Mouse (Mus musculus) kidney, adult 2 months (tissue): ENCODE results near the gene Mecom.

Source experiments
- CTCF ChIP-seq: fragments of 200-500 bp; conservative IDR thresholded peaks from 2 replicates; pipeline ENCODE4 v1.5.1; 2011; ENCODE audit warnings: low read depth, mild to moderate bottlenecking, control low read depth, low read length, moderate library complexity, mixed read lengths; ENCODE audit not compliant: insufficient read depth, insufficient read length
- POLR2A ChIP-seq: fragments of 200-500 bp; IDR thresholded peaks from one replicate; pipeline ENCODE4 v1.6.1; 2011; ENCODE audit warnings: low read depth, low read length, control low read depth

DNA sequence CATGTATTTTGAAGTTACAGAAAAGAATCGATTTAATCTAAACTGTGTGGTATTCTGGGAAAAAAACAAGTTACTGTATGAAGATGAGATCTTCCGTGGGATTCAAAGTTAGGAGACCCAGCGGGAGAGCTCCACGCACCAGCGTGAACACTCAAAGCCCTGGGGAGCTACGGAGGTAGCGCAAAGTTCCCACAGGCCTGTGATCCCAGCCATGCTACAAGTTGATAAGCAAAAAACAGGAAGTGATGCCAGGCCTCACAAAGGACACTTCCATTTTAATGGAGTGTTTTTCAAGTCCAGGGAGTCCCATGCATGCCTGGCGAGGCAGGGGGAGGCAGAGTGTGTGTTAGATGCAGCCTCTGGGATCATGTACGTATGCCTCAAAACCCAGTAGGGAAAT is 464.5 kb downstream of the Mecom start:
- TF ChIP-seq POLR2A (no peak), CTCF (no peak)
